Mouse (Mus musculus): ENCODE measurements around the gene Pianp.

The Pianp gene

DNA sequence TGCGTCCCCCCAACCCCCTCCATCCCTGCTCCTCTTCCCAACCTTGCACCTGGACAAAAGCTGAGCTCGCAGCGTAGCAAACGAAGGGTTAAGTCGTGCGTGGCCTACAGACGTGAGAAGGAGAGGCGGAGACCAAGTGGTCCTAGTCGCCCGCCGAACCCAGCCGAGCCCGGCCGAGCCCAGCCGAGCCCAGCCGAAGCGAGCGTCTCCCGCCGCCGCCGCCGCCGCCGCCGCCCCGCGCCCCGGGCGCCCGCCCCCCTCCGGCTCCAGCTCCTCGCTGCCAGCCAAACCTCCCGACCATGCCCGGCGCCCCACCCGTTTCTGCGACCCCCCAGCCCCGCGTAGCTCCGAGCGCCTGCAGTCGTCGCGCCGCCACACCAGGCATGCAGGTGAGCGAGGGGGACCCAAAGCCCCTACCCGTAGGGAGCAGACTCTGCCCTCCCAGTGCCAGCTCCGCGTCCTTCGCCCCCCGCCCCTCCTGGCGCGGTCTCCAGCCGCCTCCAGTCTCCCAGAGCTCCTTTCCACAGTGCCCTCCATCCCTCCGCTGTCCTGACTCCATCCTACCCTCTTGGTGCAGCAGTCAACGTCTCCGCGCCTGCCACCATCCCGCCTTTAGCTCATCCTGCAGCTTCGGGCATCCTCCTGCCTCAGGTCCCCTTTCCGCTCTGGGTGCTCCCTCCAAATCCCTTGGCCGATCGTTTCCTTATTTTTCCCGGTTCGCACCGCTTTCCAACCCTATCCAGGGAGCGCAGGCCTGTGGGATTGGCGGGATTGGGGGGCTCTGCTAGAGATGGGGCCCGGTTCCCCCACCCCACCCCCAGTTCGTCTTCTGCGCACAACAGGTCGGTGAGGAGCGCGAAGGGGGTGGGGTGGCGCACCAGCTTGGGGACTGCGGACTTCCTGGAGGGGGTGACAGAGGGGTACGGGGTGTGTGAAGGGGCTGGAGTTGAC lies at the start of gene Pianp:
TSS of gene Pianp (plus strand) at position 144 of the 951 bp plus-strand sequence.
- peak; percentile 93 for DNase-seq

DNA sequence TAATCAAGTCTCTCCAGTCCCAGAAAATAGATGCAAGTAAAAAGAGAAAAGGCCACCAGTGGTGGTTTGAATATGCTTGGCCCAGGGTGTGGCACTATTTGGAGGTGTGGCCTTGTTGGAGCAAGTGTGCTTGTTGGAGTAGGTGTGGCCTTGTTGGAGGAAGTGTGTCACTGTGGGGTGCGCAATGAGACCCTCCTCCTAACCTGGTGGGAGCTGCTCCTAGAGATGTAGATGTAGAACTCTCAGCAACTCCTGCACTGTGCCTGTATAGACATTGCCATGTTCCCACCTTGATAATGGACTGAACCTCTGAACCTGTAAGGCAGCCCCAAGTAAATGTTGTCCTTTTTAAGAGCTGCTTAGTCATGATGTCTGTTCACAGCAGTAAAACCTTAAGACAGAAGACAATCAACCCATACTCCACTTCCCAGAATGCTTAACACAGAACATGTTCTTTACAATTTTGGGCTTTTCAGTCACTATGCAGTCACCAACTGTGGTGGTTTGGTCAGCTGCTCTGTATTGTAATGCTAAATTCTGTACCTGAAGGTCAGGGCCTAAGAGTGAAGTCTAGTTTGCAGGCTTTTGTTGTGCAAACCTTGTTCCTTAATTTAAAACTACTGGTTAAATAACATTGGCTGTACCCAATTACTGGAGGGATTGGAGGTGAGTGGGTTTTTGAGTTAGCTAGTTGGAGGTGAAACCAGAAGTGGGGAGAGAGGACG lies 42.3 kb upstream of the Pianp start:
- DNase-seq = no peak

DNA sequence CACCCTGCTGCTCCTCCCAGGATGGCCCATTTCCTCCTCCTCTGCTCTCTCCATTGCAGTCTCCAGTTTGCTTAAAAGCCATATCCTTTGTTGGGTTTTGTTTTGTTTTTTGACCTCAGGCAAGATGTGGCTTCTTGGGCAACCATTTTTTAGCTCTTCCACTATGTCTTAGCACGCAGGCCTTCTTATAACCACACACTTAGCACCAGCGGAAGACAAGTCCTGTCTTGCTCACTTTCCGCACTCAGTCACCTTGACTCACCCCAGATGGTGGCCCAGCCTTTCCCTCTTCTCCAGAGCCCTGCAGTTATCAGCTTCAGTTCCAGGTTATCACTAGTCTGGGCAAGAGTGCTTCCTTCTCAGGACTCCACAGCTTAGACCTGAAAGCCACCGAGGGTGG lies 41.3 kb upstream of the Pianp start:
- DNase-seq = no peak

DNA sequence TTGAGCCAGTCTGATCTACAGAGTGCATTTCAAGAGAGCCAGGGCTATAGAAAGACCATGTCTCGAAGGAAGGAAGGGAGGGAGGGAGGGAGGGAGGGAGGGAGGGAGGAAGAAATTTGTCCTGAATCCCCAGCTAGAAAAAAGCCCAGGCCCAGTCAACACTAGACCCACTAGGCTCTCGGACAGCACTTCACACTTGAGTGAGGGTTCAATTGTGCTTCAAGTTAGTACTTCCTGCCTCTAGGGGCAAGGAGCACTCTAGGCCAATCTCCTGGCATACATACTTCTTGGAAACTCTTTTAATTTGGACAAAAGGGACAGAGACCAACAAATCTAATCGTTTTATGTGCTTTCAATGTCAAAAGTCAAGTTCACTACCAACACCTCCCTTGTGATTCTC lies 38.4 kb upstream of the Pianp start:
- no peak for DNase-seq

DNA sequence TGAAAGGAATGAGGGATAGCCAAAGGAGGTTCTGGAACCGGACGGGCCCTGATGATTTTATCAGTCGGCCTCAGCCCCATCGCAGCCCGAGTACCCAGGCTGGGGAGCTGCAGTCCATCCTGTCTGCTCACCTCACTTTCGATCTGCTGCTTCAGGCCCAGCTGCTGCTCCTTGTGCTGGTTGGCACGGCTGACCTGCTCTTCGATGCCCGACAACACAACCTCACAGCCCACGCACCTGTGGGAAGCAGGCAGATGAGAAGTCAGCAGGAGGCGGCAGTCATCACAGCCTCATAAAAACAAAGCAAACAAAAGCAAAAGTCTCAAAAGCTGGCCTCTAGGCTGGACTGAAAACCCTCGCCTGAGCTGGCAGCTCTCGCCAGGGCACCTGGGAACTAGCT lies 36.5 kb upstream of the Pianp start:
- no peak for DNase-seq

DNA sequence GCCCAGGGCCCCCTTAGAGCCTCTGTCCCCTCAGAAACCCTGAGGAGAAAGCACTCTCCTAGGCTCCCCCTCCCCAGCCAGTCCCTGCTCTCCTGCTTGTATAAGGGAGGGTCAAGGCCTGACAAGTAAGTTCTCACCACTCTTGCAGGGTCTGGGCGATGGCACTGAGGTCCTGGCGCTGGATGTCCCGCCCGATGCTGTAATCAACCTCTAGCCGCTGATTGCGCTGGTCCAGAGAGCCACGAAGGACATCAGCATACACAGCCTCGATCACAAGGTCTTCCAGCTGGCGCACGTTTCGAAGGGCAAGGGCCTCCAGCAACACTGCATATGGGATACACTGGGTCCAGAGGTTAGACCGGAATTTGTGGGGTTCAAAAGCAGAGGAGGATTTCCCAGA lies 35.5 kb upstream of the Pianp start:
- peak; percentile 91 for DNase-seq

DNA sequence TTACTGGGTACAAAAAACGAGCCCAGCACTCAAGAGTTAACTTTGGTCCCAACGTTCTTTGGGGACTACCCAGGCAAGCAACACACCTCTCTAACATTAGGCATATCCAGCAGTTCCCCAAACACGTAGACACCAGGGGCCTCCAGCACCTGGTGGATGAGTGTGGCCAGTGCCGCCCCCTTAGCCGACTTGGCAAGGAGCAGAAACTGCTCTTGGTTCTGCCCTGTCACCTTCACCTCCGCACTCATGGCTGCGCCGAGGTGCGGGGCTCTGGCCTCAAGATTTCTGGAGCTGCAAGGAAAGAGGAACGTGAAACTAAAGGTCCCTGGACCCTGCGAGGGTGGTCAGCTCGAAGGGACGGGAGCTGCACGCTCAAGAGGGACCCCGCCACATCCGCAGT lies 31.9 kb upstream of the Pianp start:
- DNase-seq = no peak

DNA sequence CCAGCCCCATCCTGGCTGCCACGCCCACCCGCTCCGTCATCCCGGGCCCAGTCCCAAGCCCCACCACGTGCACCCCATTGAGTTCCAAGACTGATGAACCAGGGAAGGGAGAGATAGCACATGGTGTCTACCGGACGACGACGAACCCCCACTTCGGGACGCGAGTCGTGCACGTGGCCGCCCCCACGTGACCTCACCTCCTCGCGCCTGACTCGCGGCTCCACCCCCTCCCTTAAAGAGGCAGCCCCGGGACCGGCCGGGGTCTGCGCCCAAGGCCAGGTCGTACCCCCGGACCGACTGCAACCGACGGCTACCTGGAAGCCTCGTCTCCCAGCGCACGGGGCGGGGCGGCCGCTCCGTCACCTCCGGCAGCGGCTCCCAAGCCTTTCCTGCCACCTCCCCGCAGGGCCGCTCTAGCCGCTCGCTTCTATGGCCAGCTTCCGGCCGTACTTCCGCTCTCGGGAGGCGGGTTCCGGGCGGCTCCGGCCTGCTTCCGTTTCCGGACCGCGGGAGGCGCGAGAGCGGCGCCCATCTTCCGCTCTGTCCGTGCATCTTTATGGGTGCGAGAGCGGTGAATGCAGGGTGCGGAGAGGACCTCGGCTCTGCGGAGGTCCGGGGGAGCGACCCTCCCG lies 31.3 kb upstream of the Pianp start, which contains the start of gene Cops7a:
TSS of gene Cops7a (minus strand) at position 451 of the 632 bp plus-strand sequence.
- peak; percentile 99 for DNase-seq

DNA sequence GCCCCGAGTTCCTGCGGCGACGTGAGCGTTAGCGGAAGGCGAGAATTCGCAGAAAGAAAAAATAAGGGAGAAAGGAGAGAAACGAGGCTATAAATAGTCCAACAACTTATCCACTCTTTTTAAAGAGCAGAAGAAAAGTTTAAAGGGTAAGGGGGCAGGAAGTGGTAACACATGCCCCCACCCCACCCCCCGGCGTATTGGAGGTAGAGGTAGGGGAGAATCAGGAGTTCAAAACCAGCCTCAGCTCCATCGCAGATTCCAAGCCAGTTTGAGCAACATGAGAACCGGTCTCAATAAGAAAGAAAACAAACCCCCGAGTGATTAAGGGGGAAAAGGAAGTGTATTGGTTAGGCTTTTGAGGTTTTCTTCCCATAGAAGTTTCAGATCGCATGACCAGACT lies 30.7 kb upstream of the Pianp start:
- no peak for DNase-seq

DNA sequence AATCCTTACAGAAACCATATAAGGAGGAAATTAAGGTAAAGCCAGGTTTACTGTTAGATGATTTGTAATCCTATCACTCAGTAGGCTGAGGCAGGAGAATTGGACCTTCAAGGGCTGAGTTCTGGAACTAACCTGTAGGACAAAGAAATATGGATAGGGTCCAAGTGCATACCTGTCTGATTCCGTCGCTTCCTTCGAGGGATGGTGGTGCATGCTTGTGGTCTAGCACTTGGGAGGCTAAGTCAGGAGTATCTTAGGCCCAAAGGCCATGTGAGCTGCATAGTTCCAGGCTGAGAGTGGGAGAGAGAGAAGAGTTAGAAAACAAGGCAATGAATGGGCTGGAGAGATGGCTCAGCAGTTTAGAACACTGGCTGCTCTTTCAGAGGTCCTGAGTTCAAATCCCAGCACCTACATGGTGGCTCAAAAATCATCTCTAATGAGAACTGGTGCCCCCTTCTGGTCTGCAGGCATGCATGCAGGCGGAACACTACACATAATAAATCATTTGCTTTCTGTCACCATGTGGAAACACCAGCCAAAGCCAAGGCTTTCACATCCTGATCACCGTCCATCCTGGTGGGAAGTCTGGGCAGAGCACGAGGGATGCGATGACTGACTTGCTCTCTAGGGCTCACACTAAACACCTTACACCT lies 29.9 kb upstream of the Pianp start:
- DNase-seq = no peak

DNA sequence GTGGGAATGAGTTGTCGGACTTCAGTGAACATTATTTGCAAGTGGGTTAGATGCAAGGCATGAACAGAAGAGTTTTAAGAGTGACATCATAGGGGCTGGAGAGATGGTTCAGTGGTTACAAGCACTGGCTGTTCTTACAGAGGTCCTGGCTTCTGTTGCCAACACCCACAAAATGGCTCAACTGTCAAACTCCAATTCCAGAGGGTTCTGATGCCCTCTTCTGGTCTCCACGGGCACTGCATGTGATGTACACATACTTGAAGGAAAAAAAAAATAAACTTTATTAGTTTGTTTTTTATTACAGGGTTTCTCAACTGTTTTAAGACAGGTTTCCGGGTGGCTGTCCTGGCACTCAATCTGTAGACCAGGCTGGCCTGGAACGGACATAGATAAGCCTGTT lies 28.7 kb upstream of the Pianp start:
- DNase-seq = no peak

DNA sequence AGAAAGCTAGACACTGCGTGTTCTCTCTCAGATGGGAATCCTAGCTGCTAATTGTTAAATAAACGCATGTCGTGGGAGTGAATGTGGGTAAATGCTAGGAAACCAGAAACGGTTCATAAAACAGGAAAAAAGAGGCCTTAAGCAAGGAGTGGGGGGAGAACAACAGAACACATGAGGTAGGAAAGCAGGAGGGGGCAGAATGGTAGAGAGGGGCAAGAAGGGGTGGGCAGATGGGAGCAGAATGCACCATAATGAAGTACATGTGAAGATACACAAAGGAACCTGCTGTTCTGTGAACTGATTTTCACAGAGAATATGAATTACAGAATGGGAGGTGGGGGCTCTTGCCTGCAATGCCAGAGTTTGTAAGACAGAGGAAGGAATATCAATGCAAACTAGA lies 4.3 kb upstream of the Pianp start:
- no peak for DNase-seq

DNA sequence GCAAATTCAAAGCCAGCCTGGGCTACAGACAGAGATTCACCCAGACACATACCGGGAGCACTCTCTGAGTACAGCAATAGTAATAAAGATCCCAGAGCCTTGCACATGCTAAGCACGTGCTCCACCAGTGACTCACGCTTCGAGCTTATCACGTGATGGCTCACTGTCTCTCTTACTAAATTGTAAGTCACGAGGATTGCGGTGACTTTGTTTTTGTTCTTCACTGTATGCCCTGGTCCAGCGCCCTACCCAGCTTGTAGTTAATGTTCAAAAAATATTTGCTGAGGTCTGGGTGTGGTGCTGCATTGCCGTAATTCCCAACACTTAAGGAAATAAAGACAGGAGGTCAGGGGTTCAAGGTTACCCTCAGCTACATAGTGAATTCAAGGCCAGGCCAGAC lies 3.1 kb upstream of the Pianp start:
- no peak for DNase-seq

DNA sequence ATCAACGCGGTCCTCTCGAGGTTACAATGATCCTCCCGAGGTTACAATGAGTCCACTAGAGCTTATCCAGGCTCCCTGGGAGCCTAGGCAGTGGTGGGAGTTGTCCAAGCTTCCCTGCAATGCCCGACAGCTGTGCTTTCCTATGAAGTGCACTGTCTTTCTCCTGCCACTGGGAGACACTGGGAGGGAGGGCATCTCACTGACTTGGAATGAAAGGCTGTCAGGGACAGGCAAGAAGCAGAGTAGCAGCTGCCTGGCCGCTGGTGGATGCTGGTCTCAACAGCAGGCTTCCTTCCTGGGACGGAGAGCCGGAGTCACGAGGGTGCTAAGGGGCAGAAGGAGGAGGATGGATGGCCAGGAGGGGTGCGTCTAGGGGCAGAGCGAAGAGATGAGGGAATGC lies 2.6 kb upstream of the Pianp start:
- no peak for DNase-seq

DNA sequence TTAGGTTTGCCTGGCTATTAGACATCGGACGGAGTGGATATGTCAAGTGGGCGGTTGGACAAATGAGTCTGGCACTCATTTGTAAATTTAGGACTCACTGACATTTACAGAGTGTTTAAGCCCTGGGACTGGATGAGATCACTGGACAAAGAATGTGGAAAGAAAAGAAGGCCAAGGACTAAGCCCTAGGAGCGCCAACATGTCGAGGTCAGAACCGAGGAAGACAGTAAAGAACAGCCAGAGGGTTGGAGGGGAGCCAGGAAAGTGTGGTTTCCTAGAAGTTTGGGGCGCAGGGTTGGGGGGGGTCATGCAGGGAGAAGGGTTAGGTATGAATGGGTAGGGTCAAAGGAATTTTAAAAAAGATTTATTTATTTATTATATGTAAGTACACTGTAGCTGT lies 1.2 kb upstream of the Pianp start:
- peak; percentile 79 for DNase-seq

DNA sequence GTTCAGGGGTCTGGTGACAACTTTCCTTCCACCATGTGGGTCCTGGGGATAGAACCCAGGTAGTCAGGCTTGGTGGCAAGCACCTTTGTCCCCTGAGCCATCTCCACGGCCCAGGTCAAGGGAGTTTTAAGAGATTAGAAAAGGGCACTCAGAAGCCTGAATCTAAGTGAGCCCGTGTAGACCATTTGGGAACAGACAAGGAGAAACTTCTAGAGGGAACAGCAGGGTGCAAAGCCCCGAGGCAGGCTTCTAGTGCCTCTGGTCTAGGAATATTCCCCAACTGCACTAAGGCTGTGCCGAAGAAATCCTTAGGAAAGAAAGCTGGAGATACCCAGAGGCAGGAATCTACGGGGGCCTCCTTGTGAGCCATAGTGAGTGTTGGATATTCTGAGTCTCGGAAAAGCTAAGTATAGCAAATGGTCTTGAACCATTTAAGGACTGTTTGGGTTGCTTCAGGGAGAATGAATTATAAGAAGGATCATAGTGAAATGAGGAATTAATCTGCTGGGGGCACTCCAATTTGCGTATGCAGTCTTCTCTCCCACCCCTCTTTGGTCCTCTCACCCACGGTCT lies 577 bp upstream of the Pianp start:
- DNase-seq = peak; percentile 67

DNA sequence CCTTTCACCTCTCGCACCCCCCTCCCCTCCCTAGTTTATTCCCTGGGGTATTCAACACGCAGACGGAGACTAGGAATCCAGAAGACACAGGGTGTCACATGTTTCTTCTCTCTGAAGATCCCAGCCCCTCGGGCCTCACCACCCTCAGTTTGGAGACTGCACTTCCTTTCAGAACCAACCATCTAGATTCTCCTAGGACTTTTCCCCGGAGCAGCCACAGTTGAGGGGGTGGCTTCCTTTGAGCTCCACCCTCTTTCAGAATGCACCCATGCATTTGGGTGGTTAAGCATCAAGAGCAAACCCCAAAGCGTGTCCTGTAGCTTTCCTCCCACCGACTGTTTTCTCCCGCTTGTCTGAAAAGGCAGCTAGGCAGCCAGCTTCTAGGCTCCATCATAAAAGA lies 1.6 kb downstream of the Pianp start:
- DNase-seq = peak; percentile 94

DNA sequence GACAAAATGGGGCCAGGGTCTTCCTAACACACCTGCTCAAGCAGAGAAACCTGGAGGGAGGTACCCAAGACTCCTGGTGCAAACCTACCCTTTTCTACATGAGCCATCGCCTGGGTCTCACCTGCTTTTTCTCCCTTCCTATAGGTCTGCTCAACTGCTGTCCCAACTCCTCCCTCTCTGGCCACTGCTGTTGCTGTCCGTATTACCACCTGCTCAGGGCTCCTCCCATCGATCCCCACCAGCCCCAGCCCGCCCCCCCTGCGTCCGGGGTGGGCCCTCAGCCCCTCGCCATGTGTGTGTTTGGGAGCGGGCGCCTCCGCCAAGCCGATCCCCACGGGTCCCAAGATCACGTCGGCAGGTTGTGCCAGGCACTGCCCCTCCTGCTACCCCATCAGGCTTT lies 2.6 kb downstream of the Pianp start:
- DNase-seq = peak; percentile 92

DNA sequence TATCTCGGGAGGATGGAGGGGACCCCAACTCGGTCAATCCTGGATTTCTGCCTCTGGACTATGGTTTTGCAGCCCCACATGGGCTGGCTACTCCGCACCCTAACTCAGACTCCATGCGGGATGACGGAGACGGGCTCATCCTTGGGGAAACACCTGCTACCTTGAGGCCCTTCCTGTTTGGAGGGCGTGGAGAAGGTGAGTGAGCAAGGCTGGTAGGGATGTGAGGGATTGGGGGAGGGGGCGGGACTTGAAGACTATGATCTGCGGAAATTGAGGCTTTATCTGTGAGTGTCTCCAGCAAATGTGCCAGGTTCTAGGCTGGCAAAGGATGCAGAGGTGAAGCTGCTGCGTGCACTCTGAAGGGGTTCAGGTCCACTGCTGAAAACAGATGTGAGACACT lies 3.1 kb downstream of the Pianp start:
- DNase-seq = no peak

DNA sequence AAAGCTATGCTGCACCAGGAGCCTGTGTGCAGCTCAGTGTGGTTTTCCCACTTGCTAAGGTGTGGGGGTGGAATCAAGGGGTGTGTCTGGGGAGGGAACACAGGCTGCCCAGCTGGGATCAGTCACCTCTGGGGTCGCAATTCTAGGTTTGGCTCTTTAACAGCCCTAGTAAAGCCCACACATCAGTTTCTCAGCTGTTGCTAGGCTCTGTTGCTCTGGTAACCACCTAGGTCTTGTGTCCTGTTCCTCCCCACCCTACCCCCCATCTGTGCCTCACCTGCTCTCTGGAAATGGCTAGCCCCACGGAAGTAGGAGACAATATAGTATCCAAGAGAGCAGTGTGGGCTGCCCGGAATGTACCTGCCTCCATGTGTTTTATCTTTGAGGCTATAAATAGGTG lies 7.2 kb downstream of the Pianp start:
- DNase-seq = no peak

DNA sequence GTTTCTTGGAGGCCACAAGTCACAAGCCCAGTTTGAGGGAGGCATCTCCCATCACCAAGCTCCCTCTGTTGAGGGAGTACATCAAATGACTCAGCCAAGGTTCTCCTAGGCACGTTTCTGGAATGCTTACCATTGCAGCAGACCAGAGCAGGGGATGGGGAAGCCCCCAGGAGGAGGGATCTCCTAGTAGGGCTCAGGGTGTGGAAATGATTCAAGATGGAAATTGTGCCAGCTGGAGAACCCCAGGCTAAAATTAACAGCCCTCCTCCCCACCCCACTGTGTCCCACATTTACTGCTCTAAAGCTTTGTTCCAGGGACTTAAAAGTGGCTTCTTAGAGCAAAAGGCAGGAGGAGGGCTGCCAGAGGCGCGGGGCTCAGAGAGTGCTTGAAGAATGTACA lies 8.6 kb downstream of the Pianp start:
- DNase-seq = peak; percentile 64

DNA sequence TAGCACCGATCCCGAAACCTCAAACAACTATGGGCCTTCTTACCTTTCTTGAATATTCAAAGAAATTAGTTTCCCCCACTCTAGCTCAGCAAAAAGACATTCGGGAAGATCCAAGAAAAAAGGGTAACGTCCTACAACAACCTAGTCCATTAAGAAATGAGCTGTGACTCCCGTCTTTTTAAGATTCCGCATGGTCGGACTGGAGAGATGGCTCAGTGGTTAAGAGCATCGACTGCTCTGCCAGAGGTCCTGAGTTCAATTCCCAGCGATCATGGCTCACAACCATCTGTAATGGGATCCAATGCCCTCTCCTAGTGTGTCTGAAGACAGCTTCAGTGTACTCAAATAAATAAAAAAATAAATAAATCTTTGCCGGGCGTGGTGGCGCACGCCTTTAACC lies 11.6 kb downstream of the Pianp start:
- no peak for DNase-seq
